Mouse (Mus musculus): ENCODE measurements around the gene Nudt3.

GRCm38 (mm10) chr17:27596376-27597190 lies 26.7 kb downstream of the Nudt3 start:
- TF ChIP-seq GABPA (IDR thresholded peaks at IDR 0.05; ENCODE audit: insufficient replicate concordance, low read depth, low read length) = no peak
- no peak for TF ChIP-seq CTCF (conservative IDR thresholded peaks at IDR 0.05 in 1 of 2, IDR thresholded peaks at IDR 0.05 in 1 of 2; ENCODE audit: low read depth in 2 of 2, low read length in 2 of 2)
- no peak for TF ChIP-seq POLR2A (IDR thresholded peaks at IDR 0.05; ENCODE audit: low read depth, low read length)
- no peak for TF ChIP-seq USF2 (conservative IDR thresholded peaks at IDR 0.05; ENCODE audit: low read depth, low read length)
- no peak for TF ChIP-seq RAD21 (IDR thresholded peaks at IDR 0.05; ENCODE audit: low read depth, low read length)
- no peak for TF ChIP-seq CHD2 (IDR thresholded peaks at IDR 0.05; ENCODE audit: low read length)
- no peak for TF ChIP-seq MAFK (IDR thresholded peaks at IDR 0.05; ENCODE audit: insufficient replicate concordance, low read length)
- no peak for TF ChIP-seq JUND (conservative IDR thresholded peaks at IDR 0.05; ENCODE audit: low read depth, low read length)
- TF ChIP-seq USF1 (IDR thresholded peaks at IDR 0.05; ENCODE audit: low read depth, low read length) = no peak
- no peak for TF ChIP-seq NELFE (IDR thresholded peaks at IDR 0.05; ENCODE audit: low read depth, low read length)
